Mouse (Mus musculus) CD4-positive, CD25-positive, alpha-beta regulatory T cell (primary cell): ENCODE data around the gene Serpina5. TPM values are rescaled to one million over a fixed set of nuclear protein-coding genes. Genes with fewer than 3 reads are reported as not detected.

ENCODE experiments used
- polyA plus RNA-seq: library from polyadenylated mRNA; unstranded; fragments of 100-300 nt; shearing (Covaris generic); gene quantifications from one replicate; pipeline ENCODE4 v1.2.1, GENCODE M21; 2017

Serpina5 gene
- polyA plus RNA-seq = not detected

GRCm38 (mm10) chr12:104100768-104101167 lies at the start of gene Serpina5:
Gene Serpina5, plus strand, starts transcription at chr12:104101113.

DNA sequence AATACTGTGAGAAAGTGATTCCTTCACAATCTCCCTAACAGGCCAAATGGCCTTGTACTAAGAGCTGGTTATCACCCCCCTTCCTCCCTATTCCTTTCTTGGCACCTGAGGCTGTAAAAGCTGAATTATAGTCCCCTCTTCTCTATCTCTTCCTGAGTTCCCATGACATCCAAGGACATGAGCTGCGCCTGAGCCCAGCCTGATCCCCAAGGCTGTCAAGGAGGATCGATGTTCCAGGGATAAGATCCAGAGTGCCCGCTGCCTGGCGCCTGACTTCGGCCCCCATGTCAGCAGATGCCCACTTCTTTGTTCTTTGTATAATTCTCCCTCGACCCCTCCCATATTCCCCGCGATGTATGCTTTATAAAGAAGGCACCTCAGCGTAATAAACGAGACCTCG lies 11.4 kb downstream of the Serpina5 start, which contains the start of gene Serpina3a:
TSS of gene Serpina3a (plus strand) at position 392 of the 400 bp plus-strand sequence.

DNA sequence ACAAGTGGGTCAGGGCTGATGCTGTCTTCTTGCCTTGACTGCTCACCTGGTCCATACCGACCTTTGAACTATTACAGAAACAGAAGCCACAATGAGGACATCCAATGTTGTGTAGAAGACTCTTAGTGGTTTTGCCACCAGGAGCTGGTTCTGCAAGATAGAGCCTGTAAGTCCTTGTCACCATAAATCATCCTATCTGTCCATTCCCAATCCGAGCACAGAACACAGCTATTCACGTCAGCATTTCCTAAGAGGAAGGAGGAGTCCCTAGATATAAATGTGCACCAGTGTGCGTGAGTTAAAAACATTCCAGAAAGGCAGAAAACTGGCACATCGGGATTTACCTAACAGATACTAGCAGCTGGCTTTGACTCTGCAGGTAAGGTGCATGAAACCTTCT lies 26.8 kb downstream of the Serpina5 start, which contains the start of gene Serpina3b:
TSS of gene Serpina3b (plus strand) at position 301 of the 400 bp plus-strand sequence.

GRCm38 (mm10) chr12:104153656-104154055 lies 52.7 kb downstream of the Serpina5 start, which contains the start of gene Serpina3c:
Gene Serpina3c, minus strand, starts transcription at chr12:104153870.

Other genes starting within 250 kb of the Serpina5 start
- gene Serpina1a, start 237.6 kb upstream of the Serpina5 start, polyA plus RNA-seq = not detected
- not detected for gene Serpina1c, start 196.2 kb upstream of the Serpina5 start, polyA plus RNA-seq
- not detected for gene Serpina1e, start 142.1 kb upstream of the Serpina5 start, polyA plus RNA-seq
- not detected for gene Serpina11, start 111.2 kb upstream of the Serpina5 start, polyA plus RNA-seq
- 0.43 TPM for gene Serpina9, start 87.4 kb upstream of the Serpina5 start, polyA plus RNA-seq
- gene Serpina12, start 56.7 kb upstream of the Serpina5 start, polyA plus RNA-seq = not detected
- gene Serpina3a, start 11.6 kb downstream of the Serpina5 start, polyA plus RNA-seq = not detected
- not detected for gene Serpina3b, start 26.9 kb downstream of the Serpina5 start, polyA plus RNA-seq
- not detected for gene Serpina3c, start 52.8 kb downstream of the Serpina5 start, polyA plus RNA-seq
- gene Serpina3f, start 113.4 kb downstream of the Serpina5 start, polyA plus RNA-seq = 4.4 TPM
- 133 TPM for gene Serpina3g, start 135.1 kb downstream of the Serpina5 start, polyA plus RNA-seq
- gene Serpina3i, start 162.0 kb downstream of the Serpina5 start, polyA plus RNA-seq = not detected
- gene Serpina3j, start 213.4 kb downstream of the Serpina5 start, polyA plus RNA-seq = not detected
- not detected for gene Serpina3k, start 237.4 kb downstream of the Serpina5 start, polyA plus RNA-seq
- gene Serpina3m, start 237.4 kb downstream of the Serpina5 start, polyA plus RNA-seq = not detected